Mouse (Mus musculus) limb, embryonic 10.5 days (tissue): ENCODE results near the gene Sclt1. TPM values are rescaled to one million over a fixed set of nuclear protein-coding genes. Genes with fewer than 3 reads are reported as not detected.
"Not testable (repeated sequence)": the region's sequence is repeated elsewhere in the genome, so short reads cannot be mapped to it uniquely, and the experiment has no call there.

Experiments used
- DNase-seq: peaks from one replicate; pipeline ENCODE4 v3.0.0-alpha.2; 2017; ENCODE audit warnings: low spot score
- H3K27ac ChIP-seq: fragments of 300-500 bp; sonication (generic); 2 replicates; pipeline ENCODE4 v1.5.1; 2016; ENCODE audit warnings: mild to moderate bottlenecking
- H3K27me3 ChIP-seq: fragments of 300-500 bp; sonication (generic); 2 replicates; pipeline ENCODE4 v1.6.1; 2016; ENCODE audit warnings: low read depth, mild to moderate bottlenecking; ENCODE audit not compliant: poor library complexity, severe bottlenecking
- H3K36me3 ChIP-seq: fragments of 300-500 bp; sonication (generic); 2 replicates; pipeline ENCODE4 v1.6.1; 2016; ENCODE audit warnings: mild to moderate bottlenecking, moderate library complexity
- H3K4me1 ChIP-seq: fragments of 300-500 bp; sonication (generic); 2 replicates; pipeline ENCODE4 v1.6.1; 2016
- H3K4me3 ChIP-seq: fragments of 300-500 bp; sonication (generic); 2 replicates; pipeline ENCODE4 v1.5.1; 2016; ENCODE audit warnings: mild to moderate bottlenecking, moderate library complexity
- H3K9me3 ChIP-seq: fragments of 300-500 bp; sonication (generic); replicated peaks from 2 replicates; pipeline ENCODE4 v1.6.1; 2016; ENCODE audit warnings: mild to moderate bottlenecking
- WGBS: fragments of 180-500 bp; shearing (Covaris S2); methylation state at CpG from one replicate; pipeline ENCODE4 v1.1.7; 2016; 5-methylcytosine and 5-hydroxymethylcytosine counted together
- polyA plus RNA-seq: library from polyadenylated mRNA; unstranded; fragments of >200 nt; fragmentation: Nextera tagmentation; extraction: Ambion mirVana; gene quantifications from 2 replicates; pipeline ENCODE4 v1.2.1, GENCODE M21; 2016

The Sclt1 gene
- 20.3 and 29.4 TPM in 2 replicates for polyA plus RNA-seq

GRCm38 (mm10) chr3:41742278-41742934 lies at the start of gene Sclt1, which contains the start of gene D3Ertd751e:
Sclt1 (minus strand) TSS chr3:41742514.
D3Ertd751e (plus strand) TSS chr3:41742611.
- H3K36me3 ChIP-seq, result peaks cover 6% of the 10 kb centered on the region; the same call in 1 of the 2 replicates
- H3K27ac ChIP-seq, result peak within 1 kb of the TSS; percentile 96
- no peaks in the 10 kb centered on the region for H3K9me3 ChIP-seq
- no peaks in the 10 kb centered on the region for H3K27me3 ChIP-seq
- peaks cover 10% of the 10 kb centered on the region for H3K4me1 ChIP-seq
- WGBS, result under 1% methylated on average over 66 of the region's 66 CpGs
- H3K4me3 ChIP-seq, result peak within 1 kb of the TSS; percentile 83
- DNase-seq, result peak; percentile 95

- DNase-seq, result no peak
- H3K9me3 ChIP-seq, result no peaks in the 10 kb centered on the region
- WGBS, result 90% methylated on average over 3 of the region's 3 CpGs
These were observed 19.8 kb upstream of the Sclt1 start for GRCm38 (mm10) chr3:41762091-41762490.

GRCm38 (mm10) chr3:41754556-41754955 lies 12.2 kb upstream of the Sclt1 start:
- no peaks in the 10 kb centered on the region for H3K27me3 ChIP-seq
- WGBS, result 85% methylated on average over 2 of the region's 2 CpGs
- no peak for DNase-seq
- no peak overlapping the region for H3K27ac ChIP-seq
- H3K9me3 ChIP-seq, result no peaks in the 10 kb centered on the region
- H3K4me3 ChIP-seq, result no peak overlapping the region
- H3K36me3 ChIP-seq, result no peaks in the 10 kb centered on the region
- no peaks in the 10 kb centered on the region for H3K4me1 ChIP-seq

More at GRCm38 (mm10) chr3:41762091-41762490, 19.8 kb upstream of the Sclt1 start:
- H3K27me3 ChIP-seq, result no peaks in the 10 kb centered on the region
- H3K4me1 ChIP-seq, result no peaks in the 10 kb centered on the region
- H3K27ac ChIP-seq, result no peak overlapping the region
- no peak overlapping the region for H3K4me3 ChIP-seq
- no peaks in the 10 kb centered on the region for H3K36me3 ChIP-seq

- DNase-seq, result no peak
- H3K36me3 ChIP-seq, result 0 out of 2 replicates have a peak, but pooled peaks cover 3% of the 10 kb centered on the region
- H3K27ac ChIP-seq, result no peak overlapping the region
- 67% methylated on average over 6 of the region's 6 CpGs for whole genome bisulfite sequencing
- H3K9me3 ChIP-seq, result no peaks in the 10 kb centered on the region
- peaks cover 10% of the 10 kb centered on the region for H3K4me1 ChIP-seq
- no peaks in the 10 kb centered on the region for H3K27me3 ChIP-seq
- H3K4me3 ChIP-seq, result no peak overlapping the region; the same call in 1 of the 2 replicates
These were observed 1.1 kb upstream of the Sclt1 start for GRCm38 (mm10) chr3:41743436-41743835.

- Histone ChIP-seq H3K27ac (peak overlapping the region; percentile 96), H3K36me3 (peaks cover 6% of the 10 kb centered on the region; the same call in 1 of the 2 replicates), H3K27me3 (no peaks in the 10 kb centered on the region), H3K4me1 (peaks cover 10% of the 10 kb centered on the region), H3K9me3 (no peaks in the 10 kb centered on the region), H3K4me3 (peak overlapping the region; percentile 83)
- DNase-seq, result peak; percentile 35
- whole genome bisulfite sequencing, result 1% methylated on average over 39 of the region's 39 CpGs
These were observed 575 bp downstream of the Sclt1 start for GRCm38 (mm10) chr3:41741601-41742277.

- H3K4me3 ChIP-seq, result no peak overlapping the region
- no peaks in the 10 kb centered on the region for H3K9me3 ChIP-seq
- 91% methylated on average over 1 of the region's 1 CpGs for WGBS
- H3K4me1 ChIP-seq, result no peaks in the 10 kb centered on the region
- H3K27ac ChIP-seq, result no peak overlapping the region
- no peak for DNase-seq
- H3K27me3 ChIP-seq, result no peaks in the 10 kb centered on the region
- H3K36me3 ChIP-seq, result peaks cover 19% of the 10 kb centered on the region
These were observed 46.6 kb downstream of the Sclt1 start for GRCm38 (mm10) chr3:41695681-41696080.

GRCm38 (mm10) chr3:41692440-41693142 lies 49.7 kb downstream of the Sclt1 start:
- WGBS, result 94% methylated on average over 4 of the region's 4 CpGs
- DNase-seq, result no peak
- Histone ChIP-seq H3K9me3 (no peaks in the 10 kb centered on the region), H3K27ac (no peak overlapping the region), H3K4me3 (no peak overlapping the region), H3K36me3 (peaks cover 13% of the 10 kb centered on the region), H3K27me3 (no peaks in the 10 kb centered on the region), H3K4me1 (no peaks in the 10 kb centered on the region)

GRCm38 (mm10) chr3:41690114-41690640 lies 52.1 kb downstream of the Sclt1 start:
- H3K4me3 ChIP-seq, H3K9me3 ChIP-seq, H3K36me3 ChIP-seq, H3K27me3 ChIP-seq, H3K27ac ChIP-seq, DNase-seq, H3K4me1 ChIP-seq: not testable (repeated sequence)
- 89% methylated on average over 13 of the region's 13 CpGs for WGBS

- no peak overlapping the region for H3K27ac ChIP-seq
- H3K9me3 ChIP-seq, result no peaks in the 10 kb centered on the region
- no peaks in the 10 kb centered on the region for H3K4me1 ChIP-seq
- peaks cover 9% of the 10 kb centered on the region; the same call in 1 of the 2 replicates for H3K36me3 ChIP-seq
- DNase-seq, result no peak
- 87% methylated on average over 2 of the region's 2 CpGs for WGBS
- H3K4me3 ChIP-seq, result no peak overlapping the region
- no peaks in the 10 kb centered on the region for H3K27me3 ChIP-seq
These were observed 55.9 kb downstream of the Sclt1 start for GRCm38 (mm10) chr3:41686396-41686795.

GRCm38 (mm10) chr3:41682084-41682483 lies 60.2 kb downstream of the Sclt1 start:
- no peak overlapping the region for H3K4me3 ChIP-seq
- no peak for DNase-seq
- peaks cover 11% of the 10 kb centered on the region; the same call in 1 of the 2 replicates for H3K36me3 ChIP-seq
- 91% methylated on average over 4 of the region's 4 CpGs for WGBS
- no peaks in the 10 kb centered on the region for H3K4me1 ChIP-seq
- H3K27me3 ChIP-seq, result no peaks in the 10 kb centered on the region
- no peak overlapping the region for H3K27ac ChIP-seq
- H3K9me3 ChIP-seq, result no peaks in the 10 kb centered on the region

- no peaks in the 10 kb centered on the region for H3K4me1 ChIP-seq
- H3K36me3 ChIP-seq, result peaks cover 29% of the 10 kb centered on the region
- no peak overlapping the region for H3K4me3 ChIP-seq
- no peaks in the 10 kb centered on the region for H3K9me3 ChIP-seq
- no peak overlapping the region for H3K27ac ChIP-seq
- DNase-seq, result no peak
- no peaks in the 10 kb centered on the region for H3K27me3 ChIP-seq
- 89% methylated on average over 2 of the region's 2 CpGs for WGBS
These were observed 65.7 kb downstream of the Sclt1 start for GRCm38 (mm10) chr3:41676648-41677047.

- H3K4me1 ChIP-seq, result no peaks in the 10 kb centered on the region
- H3K4me3 ChIP-seq, result no peak overlapping the region
- H3K27ac ChIP-seq, result no peak overlapping the region
- peaks cover 26% of the 10 kb centered on the region for H3K36me3 ChIP-seq
- DNase-seq, result no peak
- H3K9me3 ChIP-seq, result no peaks in the 10 kb centered on the region
- no peaks in the 10 kb centered on the region for H3K27me3 ChIP-seq
These were observed 67.5 kb downstream of the Sclt1 start for GRCm38 (mm10) chr3:41674778-41675177.
